Mouse (Mus musculus) cortical plate, adult 2 months (tissue): ENCODE data around the gene Kdm4a.

Experiments
- CTCF ChIP-seq: fragments of 200-500 bp; IDR thresholded peaks from 2 replicates; pipeline ENCODE4 v1.5.1; 2011; ENCODE audit warnings: mild to moderate bottlenecking, control low read depth, low read length; ENCODE audit not compliant: insufficient read depth; ENCODE audit errors: extremely low read depth
- POLR2A ChIP-seq: fragments of 200-500 bp; IDR thresholded peaks from 2 replicates; pipeline ENCODE4 v1.6.1; 2011; ENCODE audit warnings: mild to moderate bottlenecking, low read length, control low read depth; ENCODE audit not compliant: insufficient read depth; ENCODE audit errors: extremely low read depth

- TF ChIP-seq CTCF, result no peak
- TF ChIP-seq POLR2A, result no peak
Measured at GRCm38 (mm10) chr4:118152020-118152785, 27.6 kb downstream of the Kdm4a start.
